Mouse (Mus musculus) thymus, adult 2 months (tissue): ENCODE measurements around the gene Fhdc1. TPM values are rescaled to one million over a fixed set of nuclear protein-coding genes. Genes with fewer than 3 reads are reported as not detected.

Experiments
- DNase-seq: peaks from one replicate; pipeline ENCODE4 v3.0.0; 2021
- H3K27ac ChIP-seq: fragments of 200-500 bp; 2 replicates; pipeline ENCODE4 v1.5.1; 2012; ENCODE audit warnings: low read length, control low read depth; ENCODE audit not compliant: control insufficient read depth, insufficient read depth
- H3K27me3 ChIP-seq: fragments of 200-500 bp; 2 replicates; pipeline ENCODE4 v1.6.1; 2012; ENCODE audit warnings: mild to moderate bottlenecking, low read length, moderate library complexity, mixed read lengths; ENCODE audit not compliant: control insufficient read depth, insufficient read depth
- H3K36me3 ChIP-seq: fragments of 200-500 bp; 2 replicates; pipeline ENCODE4 v1.6.1; 2012; ENCODE audit warnings: mild to moderate bottlenecking, low read length, moderate library complexity; ENCODE audit not compliant: control insufficient read depth, insufficient read depth
- H3K4me1 ChIP-seq: fragments of 200-500 bp; replicated peaks from 2 replicates; pipeline ENCODE4 v1.6.1; 2012; ENCODE audit warnings: low read length; ENCODE audit not compliant: control insufficient read depth, insufficient read depth
- H3K4me3 ChIP-seq: fragments of 200-500 bp; 2 replicates; pipeline ENCODE4 v1.5.1; 2012; ENCODE audit warnings: mild to moderate bottlenecking, low read length, control low read depth, moderate library complexity; ENCODE audit not compliant: control insufficient read depth, insufficient read depth
- CTCF ChIP-seq: fragments of 200-500 bp; IDR thresholded peaks from 2 replicates; pipeline ENCODE4 v1.5.1; 2012; ENCODE audit warnings: mild to moderate bottlenecking, control low read depth, low read length, moderate library complexity, borderline replicate concordance; ENCODE audit not compliant: control insufficient read depth, poor library complexity, insufficient read depth; ENCODE audit errors: extremely low read depth
- POLR2A ChIP-seq: fragments of 200-500 bp; IDR thresholded peaks from 2 replicates; pipeline ENCODE4 v1.6.1; 2012; ENCODE audit warnings: mild to moderate bottlenecking, low read length, control low read depth, moderate library complexity; ENCODE audit not compliant: control insufficient read depth, poor library complexity, insufficient read depth; ENCODE audit errors: extremely low read depth
- WGBS: fragments of 180-500 bp; shearing (Covaris S2); methylation state at CpG from one replicate; pipeline ENCODE4 v1.1.7; 2018; 5-methylcytosine and 5-hydroxymethylcytosine counted together
- polyA plus RNA-seq: library from polyadenylated mRNA; depleted of rRNA; stranded (reverse); fragments of >200 nt; gene quantifications from 2 replicates; pipeline ENCODE4 v1.2.3, GENCODE M21; 2012

Fhdc1 gene
- polyA plus RNA-seq, 1 experiment = 0.49 TPM

- 35% methylated on average over 8 of the region's 8 CpGs for WGBS
- no peaks in the 10 kb centered on the region for H3K4me1 ChIP-seq
- no peak for DNase-seq
- no peaks in the 10 kb centered on the region for H3K36me3 ChIP-seq
- H3K27me3 ChIP-seq = no peaks in the 10 kb centered on the region
- no peak overlapping the region for H3K27ac ChIP-seq
- H3K4me3 ChIP-seq = no peak overlapping the region
- TF ChIP-seq POLR2A (no peak), CTCF (no peak)
These were observed 24.1 kb upstream of the Fhdc1 start for GRCm38 (mm10) chr3:84504291-84504690.

- 96% methylated on average over 2 of the region's 2 CpGs for WGBS
- DNase-seq = no peak
- Histone ChIP-seq H3K36me3 (0 out of 2 replicates have a peak, but pooled peaks cover 4% of the 10 kb centered on the region), H3K4me3 (no peak overlapping the region), H3K27ac (no peak overlapping the region), H3K27me3 (no peaks in the 10 kb centered on the region), H3K4me1 (no peaks in the 10 kb centered on the region)
- TF ChIP-seq POLR2A = no peak
These were observed 21.9 kb upstream of the Fhdc1 start for GRCm38 (mm10) chr3:84502101-84502500.

GRCm38 (mm10) chr3:84500491-84500890 is 20.3 kb upstream of the Fhdc1 start:
- H3K4me1 ChIP-seq = no peaks in the 10 kb centered on the region
- H3K27ac ChIP-seq = no peak overlapping the region
- TF ChIP-seq CTCF (no peak), POLR2A (no peak)
- 0 out of 2 replicates have a peak, but pooled peaks cover 7% of the 10 kb centered on the region for H3K36me3 ChIP-seq
- H3K27me3 ChIP-seq = no peaks in the 10 kb centered on the region
- no peak overlapping the region for H3K4me3 ChIP-seq
- DNase-seq = no peak
- WGBS = 95% methylated on average over 10 of the region's 10 CpGs

GRCm38 (mm10) chr3:84497718-84498117 is 17.5 kb upstream of the Fhdc1 start:
- 98% methylated on average over 11 of the region's 11 CpGs for WGBS
- no peak for DNase-seq

GRCm38 (mm10) chr3:84492657-84493056 is 12.4 kb upstream of the Fhdc1 start:
- Histone ChIP-seq H3K4me1 (no peaks in the 10 kb centered on the region), H3K4me3 (no peak overlapping the region), H3K27me3 (no peaks in the 10 kb centered on the region), H3K36me3 (0 out of 2 replicates have a peak, but pooled peaks cover 7% of the 10 kb centered on the region), H3K27ac (no peak overlapping the region)
- WGBS = 84% methylated on average over 8 of the region's 8 CpGs
- DNase-seq = no peak
- TF ChIP-seq POLR2A (no peak), CTCF (no peak)

More at GRCm38 (mm10) chr3:84497718-84498117, 17.5 kb upstream of the Fhdc1 start:
- no peak for TF ChIP-seq CTCF
- Histone ChIP-seq H3K36me3 (0 out of 2 replicates have a peak, but pooled peaks cover 9% of the 10 kb centered on the region), H3K27me3 (no peaks in the 10 kb centered on the region), H3K27ac (no peak overlapping the region), H3K4me1 (no peaks in the 10 kb centered on the region), H3K4me3 (no peak overlapping the region)

- Histone ChIP-seq H3K4me1 (no peaks in the 10 kb centered on the region), H3K4me3 (no peak overlapping the region), H3K27me3 (no peaks in the 10 kb centered on the region), H3K27ac (no peak overlapping the region), H3K36me3 (0 out of 2 replicates have a peak, but pooled peaks cover 6% of the 10 kb centered on the region)
- no peak for DNase-seq
- no peak for TF ChIP-seq POLR2A
- 20% methylated on average over 4 of the region's 4 CpGs for WGBS
These were observed 11.9 kb upstream of the Fhdc1 start for GRCm38 (mm10) chr3:84492148-84492547.

- no peak for DNase-seq
- TF ChIP-seq POLR2A = no peak
- no peak for TF ChIP-seq CTCF
- Histone ChIP-seq H3K27ac (no peak overlapping the region), H3K36me3 (no peaks in the 10 kb centered on the region), H3K4me1 (no peaks in the 10 kb centered on the region), H3K27me3 (no peaks in the 10 kb centered on the region), H3K4me3 (no peak overlapping the region)
- 89% methylated on average over 6 of the region's 6 CpGs for WGBS
These were observed 8.5 kb upstream of the Fhdc1 start for GRCm38 (mm10) chr3:84488716-84489115.
